ENCODE assay signal across 10 mouse cellular contexts in the genomic region with DNA sequence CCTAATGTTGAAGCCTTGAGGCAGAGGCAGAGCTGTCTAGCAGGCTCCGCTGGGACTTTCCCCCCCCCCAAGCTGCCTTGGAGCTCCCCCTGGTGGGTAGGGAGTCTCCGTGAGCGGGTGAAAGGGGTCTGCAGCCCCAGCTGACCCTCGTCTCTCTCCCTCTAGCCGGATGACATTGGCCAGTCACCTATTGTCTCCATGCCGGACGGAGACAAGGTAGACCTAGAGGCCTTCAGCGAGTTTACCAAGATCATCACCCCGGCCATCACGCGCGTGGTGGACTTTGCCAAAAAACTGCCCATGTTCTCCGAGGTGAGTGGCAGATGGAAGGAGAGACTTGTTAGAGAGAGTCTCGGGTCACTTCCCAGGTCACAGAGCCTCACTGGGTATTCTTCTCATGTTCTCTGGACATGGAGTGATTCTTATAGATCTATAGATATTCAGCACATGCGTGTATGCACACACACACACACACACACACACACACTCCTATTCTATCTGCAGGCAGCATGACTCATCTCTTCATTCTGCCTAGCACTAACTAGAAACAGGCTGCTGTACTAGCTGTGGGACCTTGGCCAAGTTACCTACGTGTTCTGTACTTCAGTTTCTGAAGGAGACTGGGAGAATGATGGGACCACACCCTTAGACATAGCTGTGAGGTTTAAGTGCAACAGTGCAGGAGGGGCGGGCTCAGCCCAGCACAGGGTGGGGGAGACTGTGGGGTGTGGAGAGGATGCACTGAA. TPM values are rescaled to one million over a fixed set of nuclear protein-coding genes. Genes with fewer than 3 reads are reported as not detected.
DNase-seq lines count a peak whose midpoint lies in the region; ATAC-seq lines count a peak whose summit lies in the region.
"Had no signal": no experiment of that assay in that cellular context is flagged by ENCODE, and none has a peak within 500 bp of the region (broad histone marks: within the 10 kb centered on the region; RNA-seq: fewer than 3 reads in every experiment).

No protein-coding gene starts in this region.

- peaks cover 43% of the 10 kb centered on the region for H3K4me1 ChIP-seq in heart, embryonic 16.5 days (ENCODE audit: control insufficient read depth, insufficient read depth, low read length)
- peaks cover 60% of the 10 kb centered on the region for H3K4me1 ChIP-seq in lung, embryonic 15.5 days

- ATAC-seq in frontal cortex, adult (ENCODE audit: low TSS enrichment) = peak; percentile 55; the same call in 1 of the 2 replicates
- no peak for ATAC-seq in heart, embryonic 16.5 days (replicated peaks; ENCODE audit: extremely low read depth, insufficient read depth, low FRiP score)
- ATAC-seq in lung, embryonic 15.5 days (ENCODE audit: borderline replicate concordance, extremely low read depth, low FRiP score, low TSS enrichment) = peak; percentile 55; the same call in 1 of the 2 replicates
- no peak for ATAC-seq in megakaryocyte-erythroid progenitor cell, adult 5-6 weeks (replicated peaks; ENCODE audit: low FRiP score, low TSS enrichment, poor library complexity, severe bottlenecking)

- no peak overlapping the region for H3K4me3 ChIP-seq in heart, embryonic 16.5 days (ENCODE audit: low read length)
- no peak overlapping the region for H3K4me3 ChIP-seq in lung, embryonic 15.5 days
- H3K4me3 ChIP-seq: hindbrain, embryonic 15.5 days; neural tube, embryonic 13.5 days had no signal

- WGBS in heart, embryonic 16.5 days = 64% methylated on average over 17 of the region's 17 CpGs
- 60% methylated on average over 17 of the region's 17 CpGs for WGBS in lung, embryonic 15.5 days

- peaks cover 48% of the 10 kb centered on the region for H3K36me3 ChIP-seq in heart, embryonic 16.5 days (ENCODE audit: control insufficient read depth, insufficient read depth)
- peaks cover 53% of the 10 kb centered on the region for H3K36me3 ChIP-seq in lung, embryonic 15.5 days

- H3K27me3 ChIP-seq in heart, embryonic 16.5 days (ENCODE audit: control insufficient read depth, insufficient read depth, low read length) = no peaks in the 10 kb centered on the region
- H3K27me3 ChIP-seq in lung, embryonic 15.5 days = no peaks in the 10 kb centered on the region
- H3K27me3 ChIP-seq: hindbrain, embryonic 15.5 days; neural tube, embryonic 13.5 days had no signal

- H3K27ac ChIP-seq in heart, embryonic 16.5 days (ENCODE audit: low read length) = peak overlapping the region; percentile 62
- H3K27ac ChIP-seq in lung, embryonic 15.5 days = peak overlapping the region; percentile 77
- H3K27ac ChIP-seq: hindbrain, embryonic 15.5 days; neural tube, embryonic 13.5 days had no signal

- H3K9ac ChIP-seq in heart, embryonic 16.5 days (ENCODE audit: low read length) = no peak overlapping the region
- no peak overlapping the region for H3K9ac ChIP-seq in lung, embryonic 15.5 days
- H3K9ac ChIP-seq: hindbrain, embryonic 15.5 days; neural tube, embryonic 13.5 days had no signal

- no peaks in the 10 kb centered on the region for H3K9me3 ChIP-seq in heart, embryonic 16.5 days (replicated peaks; ENCODE audit: control insufficient read depth, low read length)
- no peaks in the 10 kb centered on the region for H3K9me3 ChIP-seq in lung, embryonic 15.5 days
- H3K9me3 ChIP-seq: hindbrain, embryonic 15.5 days; neural tube, embryonic 13.5 days had no signal

- DNase-seq in frontal cortex, postnatal 25 days (ENCODE audit: low spot score in 2 of 2) = no peak
- DNase-seq in right cerebral cortex, adult 2 months (ENCODE audit: low spot score in 2 of 2) = peak; percentile 69 to 77
- no peak for DNase-seq in right cerebral cortex, adult 18-20 months
- no peak for DNase-seq in testis, postnatal 10 days (ENCODE audit: low spot score)

- no peak overlapping the region for H3K4me2 ChIP-seq in heart, embryonic 16.5 days (ENCODE audit: low read depth, low read length)
- no peak overlapping the region for H3K4me2 ChIP-seq in lung, embryonic 15.5 days
- H3K4me2 ChIP-seq: hindbrain, embryonic 15.5 days; neural tube, embryonic 13.5 days had no signal

RNA-seq across cellular contexts. Expression of a gene that starts 12.2 kb away (rescaled TPM):
- 7.0 and 8.2 TPM in 2 replicates for polyA plus RNA-seq in heart, embryonic 16.5 days (2015; fragmentation: Nextera tagmentation; extraction: Ambion mirVana)
- 1.0 and 1.5 TPM in 2 replicates for polyA plus RNA-seq in lung, embryonic 15.5 days (2015; fragmentation: Nextera tagmentation; extraction: Ambion mirVana)
- 4.1 and 8.0 TPM in 2 replicates for total RNA-seq in megakaryocyte-erythroid progenitor cell, adult 5-6 weeks (2014; fragmentation: Nextera tagmentation)
- 0.34 and 1.3 TPM in 2 replicates for total RNA-seq in megakaryocyte-erythroid progenitor cell, adult 5-6 weeks (2017)

RNA-seq across cellular contexts. Expression of a gene that starts 22.5 kb away (rescaled TPM):
- 37.5 and 40.2 TPM in 2 replicates for polyA plus RNA-seq in heart, embryonic 16.5 days (2015; fragmentation: Nextera tagmentation; extraction: Ambion mirVana)
- polyA plus RNA-seq in lung, embryonic 15.5 days (2015; fragmentation: Nextera tagmentation; extraction: Ambion mirVana) = 35.6 and 35.8 TPM in 2 replicates
- total RNA-seq in megakaryocyte-erythroid progenitor cell, adult 5-6 weeks (2014; fragmentation: Nextera tagmentation) = 47.5 and 51.0 TPM in 2 replicates
- total RNA-seq in megakaryocyte-erythroid progenitor cell, adult 5-6 weeks (2017) = 20.4 and 23.3 TPM in 2 replicates

RNA-seq across cellular contexts. Expression of a gene that starts 32.4 kb away (rescaled TPM):
- polyA plus RNA-seq in heart, embryonic 16.5 days (2015; fragmentation: Nextera tagmentation; extraction: Ambion mirVana) = 15.2 and 15.5 TPM in 2 replicates
- 21.1 and 21.2 TPM in 2 replicates for polyA plus RNA-seq in lung, embryonic 15.5 days (2015; fragmentation: Nextera tagmentation; extraction: Ambion mirVana)
- total RNA-seq in megakaryocyte-erythroid progenitor cell, adult 5-6 weeks (2014; fragmentation: Nextera tagmentation) = 58.6 and 74.8 TPM in 2 replicates
- total RNA-seq in megakaryocyte-erythroid progenitor cell, adult 5-6 weeks (2017) = 57.8 and 68.3 TPM in 2 replicates

RNA-seq across cellular contexts. Expression of a gene that starts 33.7 kb away (rescaled TPM):
- 36.8 and 40.3 TPM in 2 replicates for polyA plus RNA-seq in heart, embryonic 16.5 days (2015; fragmentation: Nextera tagmentation; extraction: Ambion mirVana)
- 51.9 and 53.0 TPM in 2 replicates for polyA plus RNA-seq in lung, embryonic 15.5 days (2015; fragmentation: Nextera tagmentation; extraction: Ambion mirVana)
- total RNA-seq in megakaryocyte-erythroid progenitor cell, adult 5-6 weeks (2014; fragmentation: Nextera tagmentation) = 62.2 and 78.6 TPM in 2 replicates
- total RNA-seq in megakaryocyte-erythroid progenitor cell, adult 5-6 weeks (2017) = 30.1 and 42.7 TPM in 2 replicates

RNA-seq across cellular contexts. Expression of a gene that starts 41.8 kb away (rescaled TPM):
- 23.4 and 24.0 TPM in 2 replicates for polyA plus RNA-seq in heart, embryonic 16.5 days (2015; fragmentation: Nextera tagmentation; extraction: Ambion mirVana)
- polyA plus RNA-seq in lung, embryonic 15.5 days (2015; fragmentation: Nextera tagmentation; extraction: Ambion mirVana) = 35.7 and 37.9 TPM in 2 replicates
- 47.6 and 51.8 TPM in 2 replicates for total RNA-seq in megakaryocyte-erythroid progenitor cell, adult 5-6 weeks (2014; fragmentation: Nextera tagmentation)
- total RNA-seq in megakaryocyte-erythroid progenitor cell, adult 5-6 weeks (2017) = 37.4 and 53.5 TPM in 2 replicates

Comparison
In these comparisons a context has a peak if more than half of its experiments do, and no peak if none do; other contexts are left out.
1. DNase-seq: peak in right cerebral cortex, adult 2 months (2 of 2); none in frontal cortex, postnatal 25 days (0 of 2), right cerebral cortex, adult 18-20 months (single experiment) and testis, postnatal 10 days (single experiment).
2. ATAC-seq: peak in frontal cortex, adult (single experiment) and lung, embryonic 15.5 days (single experiment); none in heart, embryonic 16.5 days (single experiment) and megakaryocyte-erythroid progenitor cell, adult 5-6 weeks (single experiment).